Mouse (Mus musculus) gastrocnemius, adult 18-20 months (tissue): Measurements from ENCODE around the gene Akna. TPM values are rescaled to one million over a fixed set of nuclear protein-coding genes. Genes with fewer than 3 reads are reported as not detected.
A peak's percentile ranks its signal among the peaks of the same experiment; 100 is the strongest.

Experiments
- DNase-seq: peaks from one replicate; pipeline ENCODE4 v3.0.0; 2021; ENCODE audit warnings: low spot score
- total RNA-seq, 2 experiments: library from RNA; stranded (reverse); gene quantifications; 2 replicates each; pipeline ENCODE4 v1.2.3; 2021

Akna gene
- total RNA-seq, 2 experiments from 2014 or later = 0.82 to 1.5 TPM

DNA sequence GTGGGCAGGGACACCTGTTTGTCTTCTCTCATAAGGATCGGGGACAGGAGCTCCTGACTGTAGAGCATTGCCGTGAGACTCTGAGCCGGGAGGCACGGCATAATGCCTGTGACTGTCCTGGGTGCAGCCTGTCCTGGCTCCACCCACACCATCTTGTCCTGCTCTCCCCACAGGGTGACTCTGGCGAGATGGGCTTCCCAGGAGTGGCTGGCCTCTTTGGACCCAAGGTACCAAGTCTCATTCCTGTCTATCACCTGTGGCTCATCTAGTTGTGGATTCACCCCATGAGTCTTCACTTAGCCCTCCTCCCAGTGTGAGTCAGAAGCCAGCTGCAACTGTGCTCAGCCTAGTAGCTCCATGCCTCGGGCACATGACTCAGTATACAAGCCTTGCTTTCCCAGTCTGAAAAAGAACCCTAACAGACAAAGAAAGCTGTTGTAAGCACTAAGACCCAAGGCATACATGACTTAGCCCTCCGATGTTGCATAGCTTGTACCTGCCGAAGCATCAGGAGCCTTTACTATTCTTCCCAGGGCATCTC lies 79.8 kb downstream of the Akna start:
- no peak for DNase-seq

GRCm38 (mm10) chr4:63319566-63319965 lies 83.6 kb downstream of the Akna start:
- DNase-seq = peak; percentile 60

Other genes starting within 250 kb of the Akna start
- 1 to 10 TPM in 1 of 2 experiments, not detected in 1; 1.1 TPM for gene Ambp, start 248.6 kb downstream of the Akna start, total RNA-seq
- not detected for gene Kif12, start 231.2 kb downstream of the Akna start, total RNA-seq
- under 1 TPM; 0.46 to 0.47 TPM for gene Col27a1, start 189.3 kb downstream of the Akna start, total RNA-seq
- 1 to 10 TPM in 1 of 2 experiments, under 1 TPM in 1; 0.62 to 5.0 TPM for gene Orm1, start 58.8 kb downstream of the Akna start, total RNA-seq
- not detected for gene Orm3, start 47.2 kb downstream of the Akna start, total RNA-seq
- under 1 TPM in 1 of 2 experiments, not detected in 1; 0.47 TPM for gene Orm2, start 40.9 kb downstream of the Akna start, total RNA-seq
- gene Whrn, start 92.6 kb upstream of the Akna start, total RNA-seq = 1 to 10 TPM; 5.5 to 6.5 TPM
- gene Atp6v1g1, start 141.4 kb upstream of the Akna start, total RNA-seq = 100 to 1,000 TPM; 276 to 291 TPM
- gene Tmem268, start 155.4 kb upstream of the Akna start, total RNA-seq = 10 to 100 TPM; 15.8 to 16.4 TPM
- gene Gm11213, start 201.9 kb upstream of the Akna start, total RNA-seq = not detected
- not detected for gene Tex48, start 219.1 kb upstream of the Akna start, total RNA-seq